Mouse (Mus musculus) neural tube, embryonic 10.5 days (tissue): ENCODE measurements at regions not wholly inside any gene's neighbourhood (a gene's known extent, or its start where the extent isn't known, plus 50 kb on each side); places are given as distances from the start of the nearest gene placed in this dataset.

Experiments used
- DNase-seq: peaks from one replicate; pipeline ENCODE4 v3.0.0-alpha.2; 2017; ENCODE audit warnings: low spot score; ENCODE audit errors: extremely low spot score

DNA sequence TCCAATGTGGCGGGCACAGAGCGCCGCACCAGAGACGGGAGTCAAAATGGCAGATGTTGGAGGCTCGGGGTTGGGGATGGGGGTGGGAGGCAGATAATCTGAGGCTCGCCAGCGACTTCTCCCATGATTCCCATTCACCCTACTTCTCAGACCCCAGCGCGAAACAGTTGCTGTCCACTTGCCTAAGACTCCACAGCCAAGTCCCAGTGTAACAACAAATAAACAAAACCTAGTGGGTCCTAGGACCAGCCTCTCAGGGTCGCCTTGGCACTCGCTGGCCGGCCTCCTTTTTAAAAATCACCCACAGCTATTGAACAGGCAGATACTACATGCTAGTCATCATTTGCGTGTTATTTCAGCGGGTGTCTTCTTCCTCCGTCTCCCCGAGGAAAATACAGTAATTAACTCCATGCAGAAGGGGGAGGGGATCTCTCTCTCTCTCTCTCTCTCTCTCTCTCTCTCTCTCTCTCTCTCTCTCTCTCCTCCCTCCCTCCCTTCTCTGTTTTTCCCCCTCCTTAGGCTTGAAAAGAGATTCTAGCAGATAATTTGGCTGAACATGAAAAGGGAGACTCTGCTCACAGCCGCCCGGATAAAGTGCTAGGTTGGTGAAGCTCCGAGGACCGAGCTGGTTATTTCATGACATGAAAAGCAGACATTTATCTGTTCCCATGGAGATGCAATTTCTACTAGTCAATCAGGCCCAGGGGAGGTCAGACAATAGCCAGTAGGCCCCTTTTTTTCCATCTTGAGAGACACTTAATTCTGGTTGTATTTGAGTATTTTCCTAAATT lies 71.9 kb upstream of the Zfp217 start:
- DNase-seq, result peak; percentile 64

GRCm38 (mm10) chr2:170219161-170219581 lies 71.3 kb upstream of the Zfp217 start:
- DNase-seq, result peak; percentile 52

DNA sequence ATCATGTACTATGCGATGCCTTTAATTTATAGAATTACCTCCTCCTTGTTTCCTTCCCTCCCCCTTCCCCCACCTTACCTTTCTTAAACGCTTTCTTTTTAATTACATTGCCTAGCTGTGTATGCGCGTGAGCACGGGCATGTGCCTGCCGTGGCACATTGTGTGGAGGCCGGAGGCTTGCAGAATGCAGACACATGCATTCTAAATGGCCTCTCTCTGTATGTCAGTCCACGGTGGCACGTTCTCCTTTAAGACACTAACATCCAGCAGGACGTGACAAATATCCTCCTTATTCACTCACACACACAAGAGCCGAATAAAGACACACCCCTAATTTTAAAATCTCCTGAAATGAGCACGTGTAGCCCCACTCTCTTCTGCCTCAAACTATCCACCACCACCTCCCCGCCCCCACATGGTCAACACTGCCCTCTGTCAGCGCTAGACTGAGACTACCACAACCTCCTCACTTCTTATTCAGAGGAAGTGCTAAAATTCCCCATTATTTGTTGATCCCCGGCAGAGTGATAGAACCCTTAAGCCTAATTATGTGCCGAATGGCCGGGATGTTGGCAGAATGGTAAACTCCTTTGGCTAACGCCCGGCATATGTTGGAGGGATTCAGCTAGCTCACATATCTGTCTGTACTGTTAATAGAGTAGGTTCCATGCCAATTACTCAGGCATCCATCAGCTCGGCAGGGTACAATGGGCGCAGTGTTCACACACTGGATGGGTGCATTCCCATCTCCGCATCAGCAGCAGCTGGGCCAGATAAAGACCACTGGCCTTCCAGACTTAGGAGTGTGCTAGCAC lies 70.5 kb upstream of the Zfp217 start:
- DNase-seq, result peak; percentile 67

DNA sequence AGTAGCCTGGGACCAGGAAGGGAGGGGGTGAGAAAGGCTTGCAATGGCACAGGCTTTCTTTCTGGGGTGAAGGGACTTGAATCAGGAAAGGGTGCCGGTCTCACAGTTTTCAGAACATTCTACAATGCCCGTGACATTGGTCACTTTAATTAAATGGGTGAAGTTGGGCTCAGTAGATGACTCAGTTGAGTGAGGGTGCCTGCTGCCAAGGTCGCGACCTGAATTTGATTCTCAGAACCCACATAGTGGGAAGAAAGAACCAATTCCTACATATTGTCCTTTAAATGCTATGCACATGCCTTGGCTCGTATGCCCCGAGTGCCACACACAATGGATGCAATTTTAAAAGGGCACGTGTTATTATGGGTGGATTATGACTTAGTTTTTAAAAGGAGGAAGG lies 68.4 kb upstream of the Zfp217 start:
- DNase-seq, result no peak

DNA sequence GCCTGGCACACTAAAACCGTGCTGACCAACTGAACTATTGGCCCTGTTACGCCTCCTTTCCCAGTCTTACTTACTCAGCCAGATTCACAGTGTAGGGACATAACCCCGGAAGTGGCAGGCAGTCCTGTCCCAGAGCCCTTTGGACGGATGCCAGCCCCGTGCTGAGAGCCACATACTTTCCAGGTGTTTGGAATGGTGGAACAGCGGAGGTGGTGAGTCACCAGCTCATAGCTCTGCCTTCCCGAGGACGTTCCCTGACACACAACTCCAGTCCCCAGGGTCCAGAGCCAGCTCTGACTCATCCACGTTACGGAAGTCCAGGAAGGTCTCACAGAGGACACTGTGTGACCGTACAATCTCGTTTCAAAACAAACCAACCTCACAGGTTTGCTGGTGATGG lies 61.2 kb upstream of the Zfp217 start:
- DNase-seq, result no peak

- no peak for DNase-seq
Observed at GRCm38 (mm10) chr2:170207878-170208277, 60.0 kb upstream of the Zfp217 start.

GRCm38 (mm10) chr2:170207395-170207794 lies 59.5 kb upstream of the Zfp217 start:
- DNase-seq, result no peak

DNA sequence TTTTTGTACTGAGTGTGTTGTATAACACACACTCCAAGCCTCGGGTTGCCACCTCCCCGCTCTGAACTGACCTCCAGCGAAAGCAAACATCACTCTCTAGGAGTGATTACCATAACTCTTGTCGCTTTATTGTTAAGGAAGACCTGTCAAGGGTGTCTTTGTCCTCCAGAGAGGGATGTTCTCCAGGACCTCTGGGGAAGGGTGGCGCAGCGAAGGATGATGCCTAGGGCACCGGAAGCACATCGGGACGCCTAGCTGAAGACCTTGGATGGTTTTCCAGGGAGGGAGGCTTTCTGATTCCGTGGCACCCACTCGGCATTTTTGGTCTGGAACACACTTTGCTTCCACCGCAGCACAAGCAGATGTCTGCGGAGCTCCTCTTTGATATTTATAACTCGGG lies 59.0 kb upstream of the Zfp217 start:
- DNase-seq, result no peak

DNA sequence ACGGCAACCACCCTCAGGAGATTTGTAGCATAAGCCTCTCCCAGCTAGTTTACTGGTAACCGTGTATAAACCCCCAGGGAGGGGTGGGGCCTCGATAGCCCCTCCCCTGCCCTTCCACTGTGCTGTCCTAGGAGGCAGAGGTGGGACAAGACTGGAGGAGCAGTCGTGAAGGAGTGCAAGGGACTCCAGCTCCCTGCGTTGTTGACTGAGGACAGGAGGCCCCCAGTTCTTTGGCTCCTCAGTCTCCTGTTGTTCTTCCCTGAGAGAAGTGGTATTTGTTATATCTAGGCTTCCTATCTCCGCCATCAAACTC lies 58.5 kb upstream of the Zfp217 start:
- no peak for DNase-seq

DNA sequence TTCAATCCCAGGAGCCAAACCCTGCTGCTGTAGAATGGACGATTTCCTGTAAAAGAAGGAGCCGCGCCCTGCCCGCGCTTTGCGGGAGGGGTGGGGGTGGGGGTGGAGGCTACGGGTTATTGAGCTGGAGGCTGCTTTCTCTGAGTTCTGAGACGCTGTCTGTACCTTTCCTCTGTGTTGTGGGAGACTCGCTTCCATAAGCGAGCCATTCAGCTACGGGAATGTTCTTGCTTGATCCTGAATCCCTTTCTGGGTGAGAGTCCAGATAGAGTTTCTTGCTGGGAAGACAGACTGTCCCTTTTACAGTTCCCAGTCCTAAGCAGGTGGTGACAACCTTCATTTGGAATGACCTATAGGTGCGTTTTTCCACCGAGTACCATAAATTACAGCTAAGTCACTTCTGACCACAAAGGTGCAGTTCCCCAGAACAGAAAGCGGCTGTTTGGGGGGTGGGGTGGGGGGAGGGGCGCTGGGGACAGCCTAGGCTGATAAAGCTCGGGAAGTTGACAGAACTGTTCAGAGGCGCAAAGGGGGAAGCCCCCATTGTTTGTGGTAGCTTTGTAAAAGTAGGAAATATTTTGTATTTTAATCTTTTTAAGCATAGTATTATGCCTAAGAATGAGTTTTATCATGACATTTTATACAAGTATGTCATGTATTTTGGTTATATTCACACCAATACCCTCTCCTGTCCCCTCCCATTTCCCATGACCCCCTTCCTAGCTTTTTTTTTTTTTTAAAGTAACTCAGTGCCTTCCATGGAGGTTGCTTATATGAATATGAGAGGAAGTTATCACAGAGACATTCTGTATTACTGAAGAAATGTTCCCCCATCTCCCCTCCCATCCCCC lies 57.9 kb upstream of the Zfp217 start:
- DNase-seq, result peak; percentile 54

- DNase-seq, result no peak
Observed at GRCm38 (mm10) chr2:170204768-170205514, 57.0 kb upstream of the Zfp217 start.

- DNase-seq, result no peak
Observed at GRCm38 (mm10) chr2:170203496-170203895, 55.6 kb upstream of the Zfp217 start.

GRCm38 (mm10) chr2:170201816-170202371 lies 54.0 kb upstream of the Zfp217 start:
- no peak for DNase-seq
